Mouse (Mus musculus) common myeloid progenitor, adult 5-6 weeks (primary cell): ENCODE data around the gene Smpdl3a. TPM values are rescaled to one million over a fixed set of nuclear protein-coding genes. Genes with fewer than 3 reads are reported as not detected.

Experiments used
- ATAC-seq: replicated peaks from 2 replicates; pipeline ENCODE4 v1.8.0; 2016; ENCODE audit warnings: low read depth, mild to moderate bottlenecking, moderate TSS enrichment, inconsistent platforms; ENCODE audit not compliant: poor library complexity, severe bottlenecking
- total RNA-seq: library from RNA; stranded (forward); fragments of 200-1000, 187-1606 nt; gene quantifications from 2 replicates; pipeline ENCODE4 v1.2.3, GENCODE M21; 2017

Gene Smpdl3a
- 17.9 and 23.8 TPM in 2 replicates for total RNA-seq

- no peak for ATAC-seq
Measured at GRCm38 (mm10) chr10:57794018-57794417, at the start of gene Smpdl3a. Gene Smpdl3a, plus strand, starts transcription at chr10:57794335.

- 0 out of 2 replicates have a peak, but pooled peaks have one; percentile 10 for ATAC-seq
Measured at GRCm38 (mm10) chr10:57745452-57745851, 48.7 kb upstream of the Smpdl3a start.

GRCm38 (mm10) chr10:57747127-57747526, 47.0 kb upstream of the Smpdl3a start:
- ATAC-seq = no peak

- ATAC-seq = peak; percentile 90
Measured at GRCm38 (mm10) chr10:57753343-57753742, 40.8 kb upstream of the Smpdl3a start.

- ATAC-seq = no peak
Measured at GRCm38 (mm10) chr10:57755201-57755736, 38.9 kb upstream of the Smpdl3a start.

- ATAC-seq = peak; percentile 50
Measured at GRCm38 (mm10) chr10:57758999-57759398, 35.1 kb upstream of the Smpdl3a start.

GRCm38 (mm10) chr10:57760694-57761093, 33.4 kb upstream of the Smpdl3a start:
- no peak for ATAC-seq

GRCm38 (mm10) chr10:57763044-57763443, 31.1 kb upstream of the Smpdl3a start:
- ATAC-seq = no peak

GRCm38 (mm10) chr10:57783289-57784130, 10.6 kb upstream of the Smpdl3a start:
- no peak for ATAC-seq

- 0 out of 2 replicates have a peak, but pooled peaks have one; percentile 15 for ATAC-seq
Measured at GRCm38 (mm10) chr10:57784131-57784875, 9.8 kb upstream of the Smpdl3a start.

- ATAC-seq = no peak
Measured at GRCm38 (mm10) chr10:57784876-57785150, 9.3 kb upstream of the Smpdl3a start, which contains the start of gene Fabp7. Gene Fabp7, plus strand, starts transcription at chr10:57784881.

GRCm38 (mm10) chr10:57785552-57785951, 8.6 kb upstream of the Smpdl3a start:
- ATAC-seq = no peak

- peak; percentile 24; the same call in 1 of the 2 replicates for ATAC-seq
Measured at GRCm38 (mm10) chr10:57792957-57793356, 1.2 kb upstream of the Smpdl3a start.

- peak; percentile 48 for ATAC-seq
Measured at GRCm38 (mm10) chr10:57794491-57795461, 641 bp downstream of the Smpdl3a start.

- ATAC-seq = no peak
Measured at GRCm38 (mm10) chr10:57795542-57795941, 1.4 kb downstream of the Smpdl3a start.

GRCm38 (mm10) chr10:57796057-57796456, 1.9 kb downstream of the Smpdl3a start:
- peak; percentile 72 for ATAC-seq

GRCm38 (mm10) chr10:57799486-57799885, 5.4 kb downstream of the Smpdl3a start:
- ATAC-seq = peak; percentile 34

- ATAC-seq = peak; percentile 54; the same call in 1 of the 2 replicates
Measured at GRCm38 (mm10) chr10:57807754-57808153, 13.6 kb downstream of the Smpdl3a start.

GRCm38 (mm10) chr10:57812161-57812856, 18.2 kb downstream of the Smpdl3a start:
- ATAC-seq = no peak
